Mouse (Mus musculus) neural tube, embryonic 12.5 days (tissue): Measurements from ENCODE around the gene Gm10300. TPM values are rescaled to one million over a fixed set of nuclear protein-coding genes. Genes with fewer than 3 reads are reported as not detected.

Source experiments
- ATAC-seq: fragments of 200-750 bp; cut with Nextera tagmentation; 2 replicates; pipeline ENCODE4 v1.8.0; 2017; ENCODE audit warnings: low read depth, mild to moderate bottlenecking, moderate TSS enrichment, moderate library complexity; ENCODE audit not compliant: low FRiP score
- H3K27ac ChIP-seq: fragments of 300-500 bp; sonication (generic); 2 replicates; pipeline ENCODE4 v1.5.1; 2016
- H3K27me3 ChIP-seq: fragments of 300-500 bp; sonication (generic); replicated peaks from 2 replicates; pipeline ENCODE4 v1.6.1; 2016; ENCODE audit warnings: mild to moderate bottlenecking
- H3K36me3 ChIP-seq: fragments of 300-500 bp; sonication (generic); 2 replicates; pipeline ENCODE4 v1.6.1; 2016; ENCODE audit warnings: mild to moderate bottlenecking
- H3K4me1 ChIP-seq: fragments of 300-500 bp; sonication (generic); 2 replicates; pipeline ENCODE4 v1.6.1; 2016
- H3K4me2 ChIP-seq: fragments of 300-500 bp; sonication (generic); replicated peaks from 2 replicates; pipeline ENCODE4 v1.6.1; 2016; ENCODE audit warnings: mild to moderate bottlenecking
- H3K4me3 ChIP-seq: fragments of 300-500 bp; sonication (generic); 2 replicates; pipeline ENCODE4 v1.5.1; 2016
- H3K9ac ChIP-seq: fragments of 300-500 bp; sonication (generic); 2 replicates; pipeline ENCODE4 v1.6.1; 2016; ENCODE audit warnings: mild to moderate bottlenecking
- H3K9me3 ChIP-seq: fragments of 300-500 bp; sonication (generic); 2 replicates; pipeline ENCODE4 v1.6.1; 2016; ENCODE audit warnings: mild to moderate bottlenecking
- WGBS: fragments of 180-500 bp; shearing (Covaris S2); methylation state at CpG from one replicate; pipeline ENCODE4 v1.1.7; 2016; 5-methylcytosine and 5-hydroxymethylcytosine counted together
- polyA plus RNA-seq: library from polyadenylated mRNA; unstranded; fragments of >200 nt; fragmentation: Nextera tagmentation; extraction: Ambion mirVana; gene quantifications from 2 replicates; pipeline ENCODE4 v1.2.1, GENCODE M21; 2016

The Gm10300 gene
- polyA plus RNA-seq, 1 experiment from 2014 or later: not detected

- Histone ChIP-seq H3K4me3 (no peak overlapping the region), H3K9me3 (no peaks in the 10 kb centered on the region), H3K27ac (no peak overlapping the region), H3K4me1 (peaks cover 29% of the 10 kb centered on the region), H3K27me3 (no peaks in the 10 kb centered on the region), H3K36me3 (no peaks in the 10 kb centered on the region), H3K4me2 (no peak overlapping the region), H3K9ac (no peak overlapping the region)
- 84% methylated on average over 2 of the region's 2 CpGs for WGBS
- ATAC-seq: no peak
Observed at GRCm38 (mm10) chr4:132039521-132039920, 35.0 kb upstream of the Gm10300 start.

- Histone ChIP-seq H3K9ac (no peak overlapping the region), H3K4me3 (no peak overlapping the region), H3K27ac (no peak overlapping the region), H3K4me1 (peaks cover 30% of the 10 kb centered on the region), H3K4me2 (no peak overlapping the region), H3K9me3 (no peaks in the 10 kb centered on the region), H3K36me3 (no peaks in the 10 kb centered on the region), H3K27me3 (no peaks in the 10 kb centered on the region)
- ATAC-seq: no peak
- WGBS: 87% methylated on average over 8 of the region's 8 CpGs
Observed at GRCm38 (mm10) chr4:132039975-132040645, 34.4 kb upstream of the Gm10300 start.

- H3K9me3 ChIP-seq: no peaks in the 10 kb centered on the region
- 84% methylated on average over 6 of the region's 6 CpGs for WGBS
- no peak overlapping the region for H3K27ac ChIP-seq
- H3K9ac ChIP-seq: no peak overlapping the region
- H3K27me3 ChIP-seq: no peaks in the 10 kb centered on the region
- ATAC-seq: no peak
- H3K36me3 ChIP-seq: no peaks in the 10 kb centered on the region
- no peak overlapping the region for H3K4me3 ChIP-seq
- H3K4me2 ChIP-seq: no peak overlapping the region
- peaks cover 30% of the 10 kb centered on the region for H3K4me1 ChIP-seq
Observed at GRCm38 (mm10) chr4:132041471-132042332, 32.8 kb upstream of the Gm10300 start.

- WGBS: 93% methylated on average over 3 of the region's 3 CpGs
- ATAC-seq: no peak
- H3K36me3 ChIP-seq: no peaks in the 10 kb centered on the region
- H3K4me2 ChIP-seq: no peak overlapping the region
- no peak overlapping the region for H3K9ac ChIP-seq
- no peak overlapping the region for H3K27ac ChIP-seq
- peaks cover 21% of the 10 kb centered on the region for H3K4me1 ChIP-seq
- H3K9me3 ChIP-seq: no peaks in the 10 kb centered on the region
- H3K4me3 ChIP-seq: no peak overlapping the region
- H3K27me3 ChIP-seq: no peaks in the 10 kb centered on the region
Observed at GRCm38 (mm10) chr4:132043726-132044125, 30.8 kb upstream of the Gm10300 start.

GRCm38 (mm10) chr4:132048011-132048991, 26.2 kb upstream of the Gm10300 start:
- Histone ChIP-seq H3K4me1 (peaks cover 31% of the 10 kb centered on the region), H3K27ac (peak overlapping the region; percentile 99), H3K9me3 (no peaks in the 10 kb centered on the region), H3K27me3 (no peaks in the 10 kb centered on the region), H3K9ac (peak overlapping the region; percentile 97), H3K36me3 (no peaks in the 10 kb centered on the region), H3K4me3 (peak overlapping the region; percentile 98), H3K4me2 (peak overlapping the region; percentile 76)
- WGBS: under 1% methylated on average over 88 of the region's 95 CpGs
- ATAC-seq: peak; percentile 68

GRCm38 (mm10) chr4:132048995-132049404, 25.5 kb upstream of the Gm10300 start:
- H3K4me3 ChIP-seq: peak overlapping the region; percentile 98
- H3K36me3 ChIP-seq: no peaks in the 10 kb centered on the region
- under 1% methylated on average over 42 of the region's 46 CpGs for WGBS
- H3K4me1 ChIP-seq: peaks cover 31% of the 10 kb centered on the region
- peak; percentile 97 for ATAC-seq
- peak overlapping the region; percentile 99 for H3K27ac ChIP-seq
- H3K9me3 ChIP-seq: no peaks in the 10 kb centered on the region
- H3K27me3 ChIP-seq: no peaks in the 10 kb centered on the region
- peak overlapping the region; percentile 76 for H3K4me2 ChIP-seq
- H3K9ac ChIP-seq: peak overlapping the region; percentile 97

GRCm38 (mm10) chr4:132049549-132050200, 24.8 kb upstream of the Gm10300 start:
- no peaks in the 10 kb centered on the region for H3K9me3 ChIP-seq
- peak overlapping the region; percentile 36; the same call in 1 of the 2 replicates for H3K9ac ChIP-seq
- WGBS: 14% methylated on average over 14 of the region's 15 CpGs
- peaks cover 28% of the 10 kb centered on the region for H3K4me1 ChIP-seq
- no peaks in the 10 kb centered on the region for H3K27me3 ChIP-seq
- no peak for ATAC-seq
- H3K36me3 ChIP-seq: no peaks in the 10 kb centered on the region
- peak overlapping the region; percentile 98; the same call in 1 of the 2 replicates for H3K4me3 ChIP-seq
- H3K27ac ChIP-seq: no peak overlapping the region
- peak overlapping the region; percentile 76 for H3K4me2 ChIP-seq

- no peak for ATAC-seq
- Histone ChIP-seq H3K9ac (no peak overlapping the region), H3K27ac (no peak overlapping the region), H3K4me2 (0 out of 2 replicates have a peak overlapping the region, but pooled peaks have one; percentile 5), H3K27me3 (no peaks in the 10 kb centered on the region), H3K9me3 (no peaks in the 10 kb centered on the region), H3K4me3 (no peak overlapping the region), H3K36me3 (no peaks in the 10 kb centered on the region), H3K4me1 (peaks cover 23% of the 10 kb centered on the region)
- WGBS: 53% methylated on average over 10 of the region's 10 CpGs
Observed at GRCm38 (mm10) chr4:132051321-132052275, 22.9 kb upstream of the Gm10300 start.

- Histone ChIP-seq H3K4me2 (no peak overlapping the region), H3K9me3 (no peaks in the 10 kb centered on the region), H3K27ac (no peak overlapping the region), H3K36me3 (no peaks in the 10 kb centered on the region), H3K4me3 (no peak overlapping the region), H3K27me3 (no peaks in the 10 kb centered on the region), H3K4me1 (no peaks in the 10 kb centered on the region), H3K9ac (no peak overlapping the region)
- ATAC-seq: no peak
Observed at GRCm38 (mm10) chr4:132057311-132057710, 17.2 kb upstream of the Gm10300 start.

GRCm38 (mm10) chr4:132059541-132059940, 15.0 kb upstream of the Gm10300 start:
- Histone ChIP-seq H3K9me3 (no peaks in the 10 kb centered on the region), H3K4me2 (no peak overlapping the region), H3K4me1 (no peaks in the 10 kb centered on the region), H3K27ac (no peak overlapping the region), H3K36me3 (no peaks in the 10 kb centered on the region), H3K4me3 (no peak overlapping the region), H3K9ac (no peak overlapping the region), H3K27me3 (no peaks in the 10 kb centered on the region)
- ATAC-seq: no peak
- 95% methylated on average over 2 of the region's 2 CpGs for WGBS
